Mouse (Mus musculus): ENCODE measurements around the gene Akap1. TPM values are rescaled to one million over a fixed set of nuclear protein-coding genes. Genes with fewer than 3 reads are reported as not detected.
"Not testable (repeated sequence)": the region's sequence is repeated elsewhere in the genome, so short reads cannot be mapped to it uniquely, and the experiment has no call there.

The Akap1 gene
- 100 to 1,000 TPM; 114 TPM for total RNA-seq (2021)
- long read RNA-seq, experiment 1, transcript Akap1-201 (11 exons, 3,758 nt), result major isoform, 129 of 168 reads
- long read RNA-seq, experiment 1, partial matches to known transcripts, result 26 of 168 reads
- long read RNA-seq, experiment 1, other reads (novel, unspliced or antisense), result 12 of 168 reads
- long read RNA-seq, experiment 2, transcript Akap1-201 (11 exons, 3,758 nt), result major isoform, 111 of 131 reads
- long read RNA-seq, experiment 2, partial matches to known transcripts, result 12 of 131 reads
- long read RNA-seq, experiment 2, other reads (novel, unspliced or antisense), result 8 of 131 reads

- peak; percentile 99 to 100 for DNase-seq
- intact Hi-C loops (cut with DNase I), result loop anchor here (2.0 to 5.0 kb wide), 2 partner anchors 38 to 93 kb away; partner anchors contain the start of gene Scpep1
These were observed at the start of gene Akap1 for GRCm38 (mm10) chr11:88864458-88865197. Gene Akap1 (minus strand): TSS chr11:88864586.

GRCm38 (mm10) chr11:88909388-88910036, 45.1 kb upstream of the Akap1 start:
- peak; percentile 51 to 78 for DNase-seq

GRCm38 (mm10) chr11:88908557-88909211, 44.3 kb upstream of the Akap1 start:
- intact Hi-C loops (cut with DNase I), result loop anchor here (1.0 to 5.0 kb wide), 2 partner anchors 49 to 60 kb away; partner anchors contain the start of gene Scpep1
- peak; percentile 62 to 75 for DNase-seq

More at GRCm38 (mm10) chr11:88909388-88910036, 45.1 kb upstream of the Akap1 start:
- intact Hi-C loops (cut with DNase I), result loop anchor here (5.0 kb wide), 1 partner anchor 48 kb away; the partner anchor contains the start of gene Scpep1

DNA sequence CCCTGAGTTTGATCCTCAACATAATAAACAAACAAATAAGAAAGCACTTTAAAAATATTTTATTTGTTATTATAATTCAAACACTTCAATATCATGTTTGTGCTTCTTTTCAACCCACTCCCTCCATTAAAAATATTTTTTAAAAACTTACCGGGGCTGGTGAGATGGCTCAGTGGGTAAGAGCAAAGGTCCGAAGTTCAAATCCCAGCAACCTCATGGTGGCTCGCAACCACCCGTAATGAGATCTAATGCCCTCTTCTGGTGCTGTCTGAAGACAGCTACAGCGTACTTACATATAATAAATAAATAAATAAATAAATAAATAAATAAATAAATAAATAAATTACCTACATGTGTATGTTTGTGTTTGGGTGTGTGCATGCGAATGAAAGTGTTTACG, 43.5 kb upstream of the Akap1 start:
- intact Hi-C loops (cut with DNase I), result loop anchor here (1.0 to 5.0 kb wide), 2 partner anchors 49 to 60 kb away; partner anchors contain the start of gene Scpep1
- no peak for DNase-seq

DNA sequence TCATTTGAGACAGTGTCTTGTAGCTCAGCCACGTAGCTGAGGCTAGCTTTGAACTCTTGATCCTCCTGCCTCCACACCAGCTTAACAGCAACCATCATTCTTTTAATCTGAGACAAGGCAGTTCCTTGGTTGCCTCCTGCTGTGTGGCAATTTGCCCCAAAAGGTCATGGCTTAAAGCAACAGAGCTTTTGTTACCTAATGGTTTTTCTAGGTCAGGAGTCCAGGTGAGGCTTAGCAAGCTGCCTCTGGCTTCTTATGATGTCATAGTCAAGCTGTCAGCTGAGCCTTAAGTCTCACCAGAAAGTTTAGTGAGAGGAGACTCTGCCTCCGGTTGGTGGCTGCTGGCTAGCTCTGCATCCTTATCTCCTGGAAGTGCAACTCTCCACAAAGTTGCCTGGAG, 41.2 kb upstream of the Akap1 start:
- no peak for DNase-seq
- intact Hi-C loops (cut with DNase I), result loop anchor here (5.0 kb wide), 1 partner anchor 52 kb away; the partner anchor contains the start of gene Scpep1

GRCm38 (mm10) chr11:88904080-88904479, 39.7 kb upstream of the Akap1 start:
- no peak for DNase-seq

GRCm38 (mm10) chr11:88902762-88903161, 38.4 kb upstream of the Akap1 start:
- no peak for DNase-seq
- intact Hi-C loops (cut with DNase I), result loop anchor here (2.0 kb wide), 1 partner anchor 38 kb away; the partner anchor contains the start of gene Akap1

More at GRCm38 (mm10) chr11:88904080-88904479, 39.7 kb upstream of the Akap1 start:
- intact Hi-C loops (cut with DNase I), result no loop called here

DNA sequence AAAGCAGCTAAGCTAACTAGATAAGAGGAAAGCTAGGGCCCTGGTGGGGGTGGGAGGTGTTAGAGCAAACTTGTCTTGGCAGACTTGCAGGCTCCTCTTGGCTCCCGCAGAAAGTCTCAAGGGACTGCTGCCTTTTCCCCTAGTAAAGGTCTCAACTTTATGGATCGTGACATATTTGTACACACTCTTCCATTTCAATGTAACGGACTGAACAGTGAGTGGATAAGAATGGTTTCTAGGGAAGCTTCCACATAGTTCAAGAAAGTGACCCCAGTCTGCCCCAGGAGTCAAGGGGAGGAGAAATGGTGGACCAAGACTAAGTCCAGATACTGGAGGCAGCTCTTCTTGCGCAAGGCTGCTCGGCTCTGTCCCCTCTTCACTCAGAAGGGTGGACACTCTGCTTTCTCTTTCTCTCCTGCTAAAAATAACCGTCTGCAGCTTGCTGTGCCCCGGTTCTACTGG, 37.0 kb upstream of the Akap1 start:
- intact Hi-C loops (cut with DNase I), result no loop called here
- DNase-seq, result peak; percentile 38 to 46

GRCm38 (mm10) chr11:88899561-88899960, 35.2 kb upstream of the Akap1 start:
- DNase-seq, result no peak
- intact Hi-C loops (cut with DNase I), result no loop called here

GRCm38 (mm10) chr11:88898380-88898763, 34.0 kb upstream of the Akap1 start:
- intact Hi-C loops (cut with DNase I), result loop anchor here (1.0 kb wide), 1 partner anchor 13 kb away; no protein-coding TSS in a partner anchor
- DNase-seq, result no peak

- DNase-seq, result no peak
- intact Hi-C loops (cut with DNase I), result loop anchor here (1.0 kb wide), 1 partner anchor 13 kb away; no protein-coding TSS in a partner anchor
These were observed 33.4 kb upstream of the Akap1 start for GRCm38 (mm10) chr11:88897624-88898379.

- intact Hi-C loops (cut with DNase I); DNase-seq: not testable (repeated sequence)
These were observed 31.4 kb upstream of the Akap1 start for GRCm38 (mm10) chr11:88895800-88896232.

GRCm38 (mm10) chr11:88895235-88895634, 30.8 kb upstream of the Akap1 start:
- DNase-seq; intact Hi-C loops (cut with DNase I): not testable (repeated sequence)

GRCm38 (mm10) chr11:88894279-88894678, 29.9 kb upstream of the Akap1 start:
- intact Hi-C loops (cut with DNase I), result not testable (repeated sequence)

GRCm38 (mm10) chr11:88893501-88893900, 29.1 kb upstream of the Akap1 start:
- DNase-seq; intact Hi-C loops (cut with DNase I): not testable (repeated sequence)

More at GRCm38 (mm10) chr11:88894279-88894678, 29.9 kb upstream of the Akap1 start:
- DNase-seq, result not testable (repeated sequence)

DNA sequence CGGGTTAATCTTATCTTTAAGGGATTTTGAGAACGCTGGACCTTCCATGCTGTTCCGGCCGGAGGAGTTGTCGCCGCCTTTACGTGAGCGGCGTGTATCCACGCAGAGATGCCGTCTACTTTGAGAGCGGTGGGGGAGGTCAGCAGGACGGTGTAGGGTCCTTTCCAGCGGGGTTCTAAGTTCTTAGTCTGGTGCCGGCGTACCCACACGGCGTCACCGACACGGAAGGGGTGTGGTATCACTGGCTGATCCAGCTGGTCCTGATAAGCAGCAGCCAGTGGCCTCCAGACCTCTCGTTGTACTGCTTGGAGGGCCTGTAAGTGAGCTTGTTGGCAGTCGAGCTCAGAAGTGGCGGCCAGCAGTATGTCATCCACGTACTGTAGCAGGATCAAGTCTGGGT, 28.4 kb upstream of the Akap1 start:
- DNase-seq; intact Hi-C loops (cut with DNase I): not testable (repeated sequence)

DNA sequence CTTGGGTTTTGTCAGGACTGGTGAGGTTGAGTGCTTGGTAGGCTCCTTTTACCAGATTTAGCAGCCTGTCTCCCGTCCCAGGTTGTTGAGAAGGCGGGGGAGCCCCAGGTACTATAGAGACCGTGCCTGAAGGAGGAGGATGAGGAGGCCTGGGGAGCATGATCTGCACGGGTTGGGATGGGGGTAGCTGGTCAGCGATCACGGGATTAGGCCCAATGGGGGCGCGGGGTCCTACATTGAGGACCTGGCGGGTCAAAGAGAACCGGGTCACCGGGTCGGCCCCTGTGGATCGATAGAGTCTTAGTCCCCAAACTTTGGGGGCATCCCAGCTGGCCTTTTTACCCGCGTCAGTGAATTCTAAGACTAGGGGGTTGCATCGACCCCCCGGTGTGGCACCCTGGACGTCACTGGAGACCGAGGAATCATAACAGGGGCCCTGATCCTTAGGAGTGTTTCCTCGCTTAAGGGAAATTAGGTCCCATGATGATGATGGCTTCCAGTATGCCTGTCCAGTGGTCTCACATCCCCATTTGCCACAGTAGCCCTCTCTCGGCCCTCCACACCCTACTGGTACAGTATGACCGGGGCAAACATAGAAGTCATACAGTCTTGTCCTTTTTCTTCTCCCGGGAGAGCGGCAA, 27.7 kb upstream of the Akap1 start:
- intact Hi-C loops (cut with DNase I), result not testable (repeated sequence)
- peak; percentile 34 to 56 for DNase-seq

DNA sequence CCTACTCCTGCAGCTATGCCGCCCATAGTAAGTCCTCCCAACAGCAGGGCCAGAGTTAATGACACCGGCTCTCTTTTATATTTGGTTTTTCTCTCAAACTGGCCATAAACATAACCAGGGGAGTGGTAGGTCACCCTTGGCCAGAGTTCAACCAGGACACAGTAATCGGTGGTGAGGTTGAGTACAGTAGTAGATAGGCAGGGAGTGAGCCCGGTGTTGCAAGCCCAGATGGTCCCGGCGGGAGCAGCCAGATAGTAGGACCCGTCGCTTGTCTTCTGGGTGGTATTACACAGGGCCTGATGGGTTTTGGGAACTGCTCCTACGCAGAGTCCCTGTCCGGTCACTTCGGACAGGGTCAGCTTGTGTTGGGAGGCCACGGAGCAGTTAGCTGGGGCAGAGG, 27.1 kb upstream of the Akap1 start:
- DNase-seq, result peak in 1 of 2 experiments; percentile 33
- intact Hi-C loops (cut with DNase I), result not testable (repeated sequence)

Data from heart, postnatal 14 days (tissue).